13 mouse cellular contexts compared by ENCODE assay signal in the genomic region with DNA sequence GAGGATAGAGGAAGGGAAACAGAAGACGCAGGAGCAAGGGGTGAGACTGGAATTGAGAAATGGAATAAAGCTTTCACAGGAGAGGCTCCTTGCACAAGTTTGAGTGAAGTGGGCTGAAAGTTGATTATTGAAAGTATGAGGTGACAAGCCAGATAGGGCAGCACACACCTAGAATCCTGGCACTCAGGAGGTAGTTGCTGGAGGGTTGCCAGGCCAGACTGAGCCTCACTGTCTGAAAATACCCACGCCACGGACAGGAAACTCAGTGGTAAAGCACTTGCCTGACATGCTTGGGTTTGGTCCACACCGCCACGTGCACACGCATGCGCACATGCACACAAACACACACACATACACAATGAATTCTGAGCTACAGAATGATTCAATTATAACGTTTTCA.
"Had no signal": no experiment of that assay in that cellular context is flagged by ENCODE, and none has a peak within 500 bp of the region (broad histone marks: within the 10 kb centered on the region; RNA-seq: fewer than 3 reads in every experiment).

No protein-coding gene starts in this region.

- DNase-seq: gastrocnemius, postnatal 14 days; gastrocnemius, postnatal 36 days; heart, adult 11 months; heart, adult 2 months; heart, postnatal 14 days; heart, postnatal 36 days; kidney, adult 11 months; kidney, adult 2 months; kidney, adult 9 months; kidney, postnatal 14 days; kidney, postnatal 36 days; layer of hippocampus, adult 9-11 months; lung, adult 18-20 months had no signal
